In genomic region chr1:113297807-113298206, GRCm38 (mm10) we compare ENCODE assay signal across 11 mouse cellular contexts.
A peak's percentile ranks its signal among the peaks of the same experiment; 100 is the strongest.
DNase-seq lines count a peak whose midpoint lies in the region; ATAC-seq and TF ChIP-seq lines count a peak whose summit lies in the region.
"Had no signal": no experiment of that assay in that cellular context is flagged by ENCODE, and none has a peak within 500 bp of the region (broad histone marks: within the 10 kb centered on the region; RNA-seq: fewer than 3 reads in every experiment).

No protein-coding gene starts in this region.

- no peaks in the 10 kb centered on the region for H3K79me3 ChIP-seq in C2C12 (ENCODE audit: low read depth)

- peak; percentile 45 to 55 for DNase-seq in cerebellum, postnatal 10 days
- no peak for DNase-seq in cerebellum, adult 9-11 months
- DNase-seq in hindbrain, embryonic 14.5 days (ENCODE audit: low spot score): peak; percentile 24
- DNase-seq in left cerebral cortex, postnatal 10 days (ENCODE audit: extremely low spot score in 1 of 2, low spot score in 2 of 2): peak; percentile 54 to 63
- DNase-seq in liver, postnatal 0 days: no peak
- no peak for DNase-seq in thymus, adult 18-20 months
- DNase-seq in adrenal gland, postnatal 4 days (ENCODE audit: low spot score in 2 of 2): no peak
- DNase-seq: heart, postnatal 14 days had no signal

- H3K27ac ChIP-seq in hindbrain, embryonic 14.5 days: no peak overlapping the region
- H3K27ac ChIP-seq in liver, postnatal 0 days (ENCODE audit: low read depth): no peak overlapping the region
- H3K27ac ChIP-seq: macrophage; neural tube, embryonic 13.5 days had no signal

- H3K4me2 ChIP-seq in hindbrain, embryonic 14.5 days (replicated peaks): no peak overlapping the region
- H3K4me2 ChIP-seq in liver, postnatal 0 days (ENCODE audit: low read depth, low read length): no peak overlapping the region
- H3K4me2 ChIP-seq: neural tube, embryonic 13.5 days had no signal

- H3K79me2 ChIP-seq in C2C12 (ENCODE audit: control insufficient read depth, insufficient read depth): no peaks in the 10 kb centered on the region

- no peak overlapping the region for H3K4me3 ChIP-seq in C2C12 (ENCODE audit: insufficient read depth, poor library complexity, severe bottlenecking)
- no peak overlapping the region for H3K4me3 ChIP-seq in hindbrain, embryonic 14.5 days (replicated peaks; ENCODE audit: low read length)
- H3K4me3 ChIP-seq in liver, postnatal 0 days (ENCODE audit: low read depth, low read length): no peak overlapping the region
- H3K4me3 ChIP-seq: neural tube, embryonic 13.5 days had no signal

- H3K36me3 ChIP-seq in C2C12 (ENCODE audit: control insufficient read depth, insufficient read depth): no peaks in the 10 kb centered on the region
- H3K36me3 ChIP-seq in hindbrain, embryonic 14.5 days (replicated peaks; ENCODE audit: control insufficient read depth, insufficient read depth): no peaks in the 10 kb centered on the region
- no peaks in the 10 kb centered on the region for H3K36me3 ChIP-seq in liver, postnatal 0 days (replicated peaks; ENCODE audit: insufficient read depth, low read length)
- H3K36me3 ChIP-seq: neural tube, embryonic 13.5 days had no signal

- H3K9me3 ChIP-seq in hindbrain, embryonic 14.5 days (ENCODE audit: control insufficient read depth, low read length): 0 out of 2 replicates have a peak, but pooled peaks cover 4% of the 10 kb centered on the region
- H3K9me3 ChIP-seq in liver, postnatal 0 days (ENCODE audit: low read length): no peaks in the 10 kb centered on the region
- H3K9me3 ChIP-seq: neural tube, embryonic 13.5 days had no signal

- peak; percentile 43; the same call in 1 of the 2 replicates for ATAC-seq in hindbrain, embryonic 14.5 days (ENCODE audit: low FRiP score)
- ATAC-seq in liver, postnatal 0 days: no peak

- 67% methylated on average over 3 of the region's 3 CpGs for WGBS in hindbrain, embryonic 14.5 days
- 54% methylated on average over 3 of the region's 3 CpGs for WGBS in liver, postnatal 0 days (ENCODE audit: insufficient replicate concordance)

- H3K9ac ChIP-seq in hindbrain, embryonic 14.5 days: no peak overlapping the region
- no peak overlapping the region for H3K9ac ChIP-seq in liver, postnatal 0 days (replicated peaks)
- H3K9ac ChIP-seq: neural tube, embryonic 13.5 days had no signal

- H3K27me3 ChIP-seq in C2C12 (ENCODE audit: control insufficient read depth, insufficient read depth, insufficient read length): no peaks in the 10 kb centered on the region
- no peaks in the 10 kb centered on the region for H3K27me3 ChIP-seq in hindbrain, embryonic 14.5 days (ENCODE audit: control insufficient read depth, insufficient read depth, low read length)
- no peaks in the 10 kb centered on the region for H3K27me3 ChIP-seq in liver, postnatal 0 days (ENCODE audit: insufficient read depth, low read length)
- H3K27me3 ChIP-seq: neural tube, embryonic 13.5 days had no signal

- TF ChIP-seq EP300 in liver, postnatal 0 days (IDR thresholded peaks at IDR 0.05; ENCODE audit: low read depth): no peak

- H3K4me1 ChIP-seq in hindbrain, embryonic 14.5 days (replicated peaks; ENCODE audit: control insufficient read depth, insufficient read depth, low read length): no peaks in the 10 kb centered on the region
- H3K4me1 ChIP-seq in liver, postnatal 0 days (ENCODE audit: insufficient read depth): no peaks in the 10 kb centered on the region
- H3K4me1 ChIP-seq: neural tube, embryonic 13.5 days had no signal

- no peak overlapping the region for H3ac ChIP-seq in C2C12 (ENCODE audit: control insufficient read depth, insufficient read length, low read depth)

- intact Hi-C loops in left cerebral cortex, postnatal 10 days (cut with DNase I): no loop called here

- no peak for TF ChIP-seq CTCF in C2C12 (IDR thresholded peaks at IDR 0.05; ENCODE audit: control insufficient read depth, insufficient read depth, insufficient read length)
- TF ChIP-seq CTCF in liver, postnatal 0 days (IDR thresholded peaks at IDR 0.05; ENCODE audit: low read depth): no peak

TF ChIP-seq in C2C12, 6 proteins besides CTCF, POLR2A, EP300 and RAD21:
- peak; percentile 97 for TF ChIP-seq MAX (IDR thresholded peaks at IDR 0.05)
- no peak for TF ChIP-seq MYOG (IDR thresholded peaks at IDR 0.05; ENCODE audit: control insufficient read depth, extremely low read depth, insufficient read length)
- TF ChIP-seq FOSL1 (IDR thresholded peaks at IDR 0.05; ENCODE audit: insufficient read depth, low read length, poor library complexity, severe bottlenecking): peak; percentile 16
- peak; percentile 65 for TF ChIP-seq USF1 (IDR thresholded peaks at IDR 0.05; ENCODE audit: low read depth)
- TF ChIP-seq CEBPB (IDR thresholded peaks at IDR 0.05; ENCODE audit: low read depth): no peak
- no peak for TF ChIP-seq MYOD1 (IDR thresholded peaks at IDR 0.05; ENCODE audit: control insufficient read depth, insufficient read length, low read depth)

Comparison
In these comparisons a context has a peak if more than half of its experiments do, and no peak if none do; other contexts are left out.
1. DNase-seq: peak in cerebellum, postnatal 10 days (2 of 2), hindbrain, embryonic 14.5 days (single experiment) and left cerebral cortex, postnatal 10 days (2 of 2); none in cerebellum, adult 9-11 months (single experiment), liver, postnatal 0 days (single experiment), thymus, adult 18-20 months (0 of 2) and adrenal gland, postnatal 4 days (0 of 2).